Mouse (Mus musculus) bone marrow, adult 2 months (tissue): ENCODE measurements around the gene Gcn1l1.

Source experiments
- CTCF ChIP-seq: fragments of 200-500 bp; IDR thresholded peaks from 2 replicates; pipeline ENCODE4 v1.5.1; 2011; ENCODE audit warnings: low read length, control low read depth; ENCODE audit not compliant: control insufficient read depth, insufficient read depth
- POLR2A ChIP-seq: fragments of 200-500 bp; IDR thresholded peaks from 2 replicates; pipeline ENCODE4 v1.6.1; 2011; ENCODE audit warnings: low read depth, mild to moderate bottlenecking, control low read depth, low read length, borderline replicate concordance; ENCODE audit not compliant: control insufficient read depth

- TF ChIP-seq POLR2A (no peak), CTCF (no peak)
Observed at GRCm38 (mm10) chr5:115560336-115560905, 4.6 kb upstream of the Gcn1l1 start.
